Mouse (Mus musculus): ENCODE results near the gene Ints2. TPM values are rescaled to one million over a fixed set of nuclear protein-coding genes. Genes with fewer than 3 reads are reported as not detected.

Ints2 gene
- total RNA-seq, 2 experiments from 2014 or later = 20.0 to 22.0 TPM

DNA sequence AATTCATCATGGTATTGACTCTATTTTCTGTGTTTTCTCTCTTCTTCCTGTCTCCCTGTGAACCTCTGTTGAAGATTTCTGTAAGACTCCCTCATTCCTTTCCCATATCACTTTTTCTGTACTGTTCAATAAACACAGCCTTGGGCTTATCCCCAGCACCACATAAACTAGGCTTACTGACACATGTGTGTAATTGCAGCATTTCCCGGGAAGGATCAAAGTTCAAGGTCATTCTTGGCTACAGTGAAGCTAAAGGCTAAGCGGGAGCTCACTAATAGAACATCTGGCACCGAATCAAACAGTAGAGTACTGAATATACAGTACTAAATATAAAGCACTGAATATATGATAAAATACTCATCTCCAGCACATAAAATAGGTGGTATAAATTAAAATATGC is 81.5 kb downstream of the Ints2 start:
- no peak for DNase-seq (ENCODE audit: low spot score in 2 of 2)

DNA sequence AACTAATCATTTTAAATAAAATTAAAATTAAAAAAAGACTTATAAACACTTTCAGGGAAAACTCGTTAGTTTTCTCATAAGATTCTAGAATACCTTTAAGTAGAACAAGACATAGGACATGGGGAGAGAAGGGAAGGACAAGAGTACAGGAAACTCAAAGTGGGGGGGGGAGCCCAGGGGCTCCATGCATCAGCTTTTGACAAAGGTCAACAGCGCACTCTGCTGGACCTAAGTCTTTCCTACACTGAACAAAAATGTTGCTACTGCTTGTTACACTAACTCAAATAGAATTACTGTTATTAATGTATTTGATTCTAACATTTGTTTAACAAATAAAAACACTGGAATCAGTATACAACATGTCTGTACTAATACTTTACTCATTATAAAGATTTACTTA is 83.2 kb downstream of the Ints2 start:
- peak; percentile 14 to 72 for DNase-seq (ENCODE audit: low spot score in 2 of 2)

GRCm38 (mm10) chr11:86170743-86171142 is 86.6 kb downstream of the Ints2 start:
- DNase-seq (ENCODE audit: low spot score in 2 of 2) = no peak

Other genes starting within 250 kb of the Ints2 start
- gene Brip1, start 56.4 kb downstream of the Ints2 start, total RNA-seq (2021) = under 1 TPM in 1 of 2 experiments, not detected in 1; 0.10 TPM
- gene Med13, start 100.0 kb upstream of the Ints2 start, total RNA-seq (2021) = 10 to 100 TPM; 52.3 to 52.4 TPM
- 10 to 100 TPM; 29.2 to 29.3 TPM for gene Rnft1, start 227.1 kb upstream of the Ints2 start, total RNA-seq (2021)